Mouse (Mus musculus) spleen, adult 2 months (tissue): Measurements from ENCODE around the gene Oosp1. TPM values are rescaled to one million over a fixed set of nuclear protein-coding genes. Genes with fewer than 3 reads are reported as not detected.

Experiments
- DNase-seq, 2 experiments: peaks; one replicate each; pipeline versions ENCODE4 v3.0.0 to v3.0.0-alpha.2; 2012 to 2021; ENCODE audit warnings: low spot score in 2 of 2, low read depth in 1 of 2
- H3K27ac ChIP-seq: fragments of 200-500 bp; 2 replicates; pipeline ENCODE4 v1.5.1; 2012; ENCODE audit warnings: low read length, inconsistent platforms; ENCODE audit not compliant: insufficient read depth
- H3K27me3 ChIP-seq: fragments of 200-500 bp; 2 replicates; pipeline ENCODE4 v1.6.1; 2012; ENCODE audit warnings: mild to moderate bottlenecking, moderate library complexity, low read length, inconsistent platforms; ENCODE audit not compliant: control insufficient read depth, insufficient read depth
- H3K36me3 ChIP-seq: fragments of 200-500 bp; 2 replicates; pipeline ENCODE4 v1.6.1; 2012; ENCODE audit warnings: mild to moderate bottlenecking, low read length, inconsistent platforms; ENCODE audit not compliant: control insufficient read depth, insufficient read depth
- H3K4me1 ChIP-seq: fragments of 200-500 bp; 2 replicates; pipeline ENCODE4 v1.6.1; 2011; ENCODE audit warnings: inconsistent platforms; ENCODE audit not compliant: control insufficient read depth, insufficient read depth, insufficient read length
- H3K4me3 ChIP-seq: fragments of 200-500 bp; 2 replicates; pipeline ENCODE4 v1.5.1; 2011; ENCODE audit warnings: mild to moderate bottlenecking, inconsistent platforms; ENCODE audit not compliant: insufficient read depth, insufficient read length; ENCODE audit errors: extremely low read depth
- CTCF ChIP-seq: fragments of 200-500 bp; IDR thresholded peaks from 2 replicates; pipeline ENCODE4 v1.5.1; 2011; ENCODE audit warnings: mild to moderate bottlenecking, inconsistent platforms; ENCODE audit not compliant: insufficient read depth, insufficient read length, insufficient replicate concordance; ENCODE audit errors: extremely low read depth
- POLR2A ChIP-seq: fragments of 200-500 bp; IDR thresholded peaks from 2 replicates; pipeline ENCODE4 v1.6.1; 2011; ENCODE audit warnings: low read depth, low read length, inconsistent platforms
- WGBS: fragments of 180-500 bp; shearing (Covaris S2); methylation state at CpG from one replicate; pipeline ENCODE4 v1.1.7; 2018; 5-methylcytosine and 5-hydroxymethylcytosine counted together
- polyA plus RNA-seq: library from polyadenylated mRNA; depleted of rRNA; stranded (reverse); fragments of >200 nt; gene quantifications from 2 replicates; pipeline ENCODE4 v1.2.3, GENCODE M21; 2012; rRNA removed

Gene Oosp1
- polyA plus RNA-seq, 1 experiment: 2.5 TPM

DNA sequence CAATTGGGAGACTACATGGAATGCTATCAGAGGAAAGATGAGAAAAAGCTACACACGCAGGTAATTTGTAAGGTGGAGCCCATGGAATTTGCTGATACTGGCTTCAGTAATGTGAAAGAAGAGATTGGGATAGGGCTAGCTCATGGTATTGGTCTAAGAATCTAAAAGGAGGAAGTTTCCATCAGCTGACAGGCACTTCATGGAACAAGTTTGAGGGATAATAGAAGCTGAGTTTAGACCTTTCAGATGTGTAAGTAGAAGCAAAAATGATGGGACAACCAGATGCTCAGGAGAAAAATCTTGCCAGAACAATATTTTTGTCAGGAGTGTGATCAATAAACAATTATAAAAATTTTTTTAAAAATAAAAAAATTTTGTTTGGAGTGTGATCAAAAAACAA is 57.2 kb downstream of the Oosp1 start:
- H3K4me1 ChIP-seq: no peaks in the 10 kb centered on the region
- no peak for TF ChIP-seq CTCF
- TF ChIP-seq POLR2A: no peak
- no peaks in the 10 kb centered on the region for H3K36me3 ChIP-seq
- H3K4me3 ChIP-seq: no peak overlapping the region
- H3K27me3 ChIP-seq: no peaks in the 10 kb centered on the region
- no peak for DNase-seq
- no peak overlapping the region for H3K27ac ChIP-seq
- WGBS: 92% methylated on average over 1 of the region's 1 CpGs

DNA sequence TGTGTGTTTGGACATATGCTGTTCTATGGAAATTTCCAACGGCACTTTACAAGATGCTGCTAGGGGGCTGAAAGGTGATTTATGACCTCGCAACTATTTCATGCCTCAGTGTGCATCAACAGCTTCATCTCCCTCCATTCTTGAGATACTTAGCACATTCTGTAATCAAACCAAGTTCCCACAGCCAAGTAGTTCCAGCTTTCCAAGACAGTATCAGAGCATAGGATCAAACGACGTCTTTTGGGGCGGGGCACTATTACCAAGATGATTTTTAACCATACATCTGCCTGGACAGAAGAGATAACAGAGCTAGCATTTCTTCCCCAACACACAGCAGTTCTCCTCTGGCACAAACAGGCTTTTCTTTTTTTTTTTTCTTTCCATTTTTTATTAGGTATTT is 65.7 kb downstream of the Oosp1 start:
- DNase-seq: no peak
- 81% methylated on average over 5 of the region's 5 CpGs for WGBS
- no peak for TF ChIP-seq CTCF

DNA sequence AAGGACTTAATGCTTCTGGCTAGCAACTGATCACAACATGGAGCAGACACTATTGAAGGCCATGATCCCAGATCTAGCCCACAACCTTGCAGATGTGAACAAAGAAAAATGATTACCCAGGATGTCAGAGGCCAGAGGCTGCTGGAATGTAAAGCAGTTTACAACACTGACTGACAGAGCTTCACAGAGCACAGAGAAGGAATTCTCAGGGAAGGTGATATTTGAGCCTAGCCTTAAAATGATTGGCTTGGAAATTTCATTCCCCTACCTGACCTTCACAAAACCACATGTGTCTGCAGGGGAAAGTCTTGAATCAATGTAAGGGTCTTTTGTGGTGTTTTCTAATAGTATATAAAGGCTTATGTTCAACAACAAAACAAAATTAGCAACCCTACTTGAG is 66.2 kb downstream of the Oosp1 start:
- Histone ChIP-seq H3K36me3 (no peaks in the 10 kb centered on the region), H3K4me3 (no peak overlapping the region), H3K27ac (no peak overlapping the region), H3K4me1 (no peaks in the 10 kb centered on the region), H3K27me3 (no peaks in the 10 kb centered on the region)
- TF ChIP-seq POLR2A (no peak), CTCF (no peak)
- no peak for DNase-seq

More for the DNA sequence above, 65.7 kb downstream of the Oosp1 start:
- Histone ChIP-seq H3K36me3 (no peaks in the 10 kb centered on the region), H3K27ac (no peak overlapping the region), H3K4me3 (no peak overlapping the region), H3K27me3 (no peaks in the 10 kb centered on the region), H3K4me1 (no peaks in the 10 kb centered on the region)

DNA sequence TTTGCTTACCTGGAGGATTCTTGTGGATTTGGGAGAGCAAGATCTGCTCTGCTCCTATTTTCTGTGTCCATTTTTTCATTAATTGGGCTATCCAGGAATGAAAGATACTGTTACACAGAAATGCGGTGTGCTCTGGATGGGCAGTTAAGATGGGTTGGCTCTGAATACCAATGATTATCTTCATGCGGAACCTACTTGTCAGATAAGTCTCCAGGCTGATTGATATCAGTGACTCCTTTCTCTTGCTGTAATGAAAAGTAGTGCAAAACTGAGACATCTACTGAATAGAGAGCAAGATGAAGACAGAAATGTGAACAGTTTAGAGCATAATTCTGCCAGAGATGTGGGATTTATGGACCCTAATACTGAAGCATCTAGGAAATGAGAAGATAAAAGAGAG is 67.4 kb downstream of the Oosp1 start, which contains the start of gene Ms4a2:
Gene Ms4a2 (minus strand): TSS at position 169 of the 400 bp plus-strand sequence.
- DNase-seq: no peak
- Histone ChIP-seq H3K36me3 (no peaks in the 10 kb centered on the region), H3K4me3 (no peak within 1 kb of the TSS), H3K4me1 (no peaks in the 10 kb centered on the region), H3K27ac (no peak within 1 kb of the TSS), H3K27me3 (no peaks in the 10 kb centered on the region)
- TF ChIP-seq POLR2A: no peak
- no peak for TF ChIP-seq CTCF
- WGBS: 83% methylated on average over 2 of the region's 2 CpGs

DNA sequence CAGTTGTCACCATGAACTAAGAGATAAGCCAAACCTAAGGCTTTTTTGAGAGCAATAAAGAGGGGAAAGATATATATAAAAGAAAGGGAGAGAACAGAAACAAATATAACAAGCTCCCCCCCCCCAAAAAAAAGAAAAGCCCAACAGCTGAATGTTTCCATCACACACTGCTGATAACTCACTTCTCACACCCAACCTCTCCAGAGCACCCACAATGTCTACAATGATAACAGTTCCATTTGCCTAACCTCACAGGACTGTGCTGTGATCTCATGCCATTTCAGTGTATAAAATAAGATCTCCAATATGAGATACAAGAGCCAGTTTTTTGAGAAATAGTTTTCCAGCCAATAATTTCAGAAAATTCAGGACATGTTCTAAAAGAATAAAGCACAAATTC is 73.0 kb downstream of the Oosp1 start:
- no peak for TF ChIP-seq CTCF
- no peak for TF ChIP-seq POLR2A
- no peaks in the 10 kb centered on the region for H3K4me1 ChIP-seq
- no peaks in the 10 kb centered on the region for H3K36me3 ChIP-seq
- H3K27me3 ChIP-seq: no peaks in the 10 kb centered on the region
- no peak overlapping the region for H3K27ac ChIP-seq
- DNase-seq: no peak
- H3K4me3 ChIP-seq: no peak overlapping the region

Other genes with a start within 250 kb of the Oosp1 start
- 44.9 and 62.0 TPM in 2 replicates for gene Ms4a4b, start 247.6 kb downstream of the Oosp1 start, polyA plus RNA-seq
- gene Ms4a6c, start 221.8 kb downstream of the Oosp1 start, polyA plus RNA-seq: 8.9 and 12.2 TPM in 2 replicates
- 35.9 and 38.1 TPM in 2 replicates for gene Gm8369, start 205.2 kb downstream of the Oosp1 start, polyA plus RNA-seq
- 27.9 and 34.8 TPM in 2 replicates for gene Ms4a6b, start 174.6 kb downstream of the Oosp1 start, polyA plus RNA-seq
- 8.6 and 10.2 TPM in 2 replicates for gene Ms4a4d, start 154.3 kb downstream of the Oosp1 start, polyA plus RNA-seq
- 2.1 and 3.9 TPM in 2 replicates for gene Ms4a6d, start 86.3 kb downstream of the Oosp1 start, polyA plus RNA-seq
- 0.12 and 0.14 TPM in 2 replicates for gene Ms4a2, start 67.4 kb downstream of the Oosp1 start, polyA plus RNA-seq
- 1.2 and 1.7 TPM in 2 replicates for gene Ms4a3, start 50.3 kb downstream of the Oosp1 start, polyA plus RNA-seq
- gene Oosp2, start 30.6 kb downstream of the Oosp1 start, polyA plus RNA-seq: not detected in 2 replicates
- gene Oosp3, start 5.9 kb upstream of the Oosp1 start, polyA plus RNA-seq: not detected in 2 replicates
- not detected in 2 replicates for gene Gif, start 56.4 kb upstream of the Oosp1 start, polyA plus RNA-seq
- 4.1 and 5.4 TPM in 2 replicates for gene Mrpl16, start 79.2 kb upstream of the Oosp1 start, polyA plus RNA-seq
- 1.9 and 2.0 TPM in 2 replicates for gene Stx3, start 128.3 kb upstream of the Oosp1 start, polyA plus RNA-seq
- not detected in 2 replicates for gene Olfr1417, start 148.1 kb upstream of the Oosp1 start, polyA plus RNA-seq
- not detected in 2 replicates for gene Olfr1418, start 169.9 kb upstream of the Oosp1 start, polyA plus RNA-seq
- not detected in 2 replicates for gene Olfr1419, start 184.0 kb upstream of the Oosp1 start, polyA plus RNA-seq
- not detected in 2 replicates for gene Olfr1420, start 195.4 kb upstream of the Oosp1 start, polyA plus RNA-seq
- gene Patl1, start 221.2 kb upstream of the Oosp1 start, polyA plus RNA-seq: 12.6 and 13.7 TPM in 2 replicates